8 mouse cellular contexts compared by ENCODE assay signal in the genomic region with DNA sequence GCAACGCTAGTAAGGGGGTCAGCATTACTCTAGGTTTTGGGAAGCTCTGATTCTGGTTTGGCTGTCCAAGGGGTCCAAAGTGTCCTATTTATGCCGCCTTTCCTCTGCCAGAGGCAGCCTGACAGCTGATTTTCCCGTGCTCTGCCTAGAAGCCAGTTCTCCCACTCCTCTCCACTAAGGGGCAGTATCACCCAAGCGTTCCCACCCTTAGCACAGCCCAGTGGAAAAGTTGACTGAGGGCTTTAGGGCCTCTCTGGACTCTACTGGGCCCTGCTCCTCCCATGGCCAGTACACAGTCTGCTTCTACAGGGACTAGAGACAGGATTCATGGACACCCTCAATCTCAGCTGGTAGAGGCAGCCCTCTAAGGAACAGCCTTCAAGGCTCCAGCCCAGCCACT. TPM values are rescaled to one million over a fixed set of nuclear protein-coding genes. Genes with fewer than 3 reads are reported as not detected.
DNase-seq lines count a peak whose midpoint lies in the region; ATAC-seq and TF ChIP-seq lines count a peak whose summit lies in the region.

No protein-coding gene starts in this region.

- WGBS in embryonic facial prominence, embryonic 10.5 days: 10% methylated on average over 4 of the region's 4 CpGs
- 4% methylated on average over 4 of the region's 4 CpGs for WGBS in intestine, embryonic 16.5 days
- WGBS in limb, embryonic 14.5 days: 8% methylated on average over 4 of the region's 4 CpGs
- 5% methylated on average over 4 of the region's 4 CpGs for WGBS in midbrain, embryonic 14.5 days

- H3K4me3 ChIP-seq in embryonic facial prominence, embryonic 10.5 days: no peak overlapping the region
- H3K4me3 ChIP-seq in intestine, embryonic 16.5 days (ENCODE audit: low read length): no peak overlapping the region
- no peak overlapping the region for H3K4me3 ChIP-seq in limb, embryonic 14.5 days (replicated peaks; ENCODE audit: low read length)
- H3K4me3 ChIP-seq in midbrain, embryonic 14.5 days (replicated peaks; ENCODE audit: low read depth, low read length): no peak overlapping the region

- peaks cover 23% of the 10 kb centered on the region for H3K27me3 ChIP-seq in embryonic facial prominence, embryonic 10.5 days (replicated peaks; ENCODE audit: low read depth, poor library complexity, severe bottlenecking)
- H3K27me3 ChIP-seq in intestine, embryonic 16.5 days (replicated peaks; ENCODE audit: control insufficient read depth, insufficient read depth, low read length): no peaks in the 10 kb centered on the region
- H3K27me3 ChIP-seq in limb, embryonic 14.5 days (ENCODE audit: control insufficient read depth, insufficient read depth, low read length): no peaks in the 10 kb centered on the region
- no peaks in the 10 kb centered on the region for H3K27me3 ChIP-seq in midbrain, embryonic 14.5 days (ENCODE audit: control insufficient read depth, insufficient read depth, low read length)

- peaks cover 69% of the 10 kb centered on the region for H3K4me1 ChIP-seq in embryonic facial prominence, embryonic 10.5 days
- peaks cover 35% of the 10 kb centered on the region for H3K4me1 ChIP-seq in intestine, embryonic 16.5 days (ENCODE audit: control insufficient read depth, insufficient read depth, low read length)
- peaks cover 13% of the 10 kb centered on the region for H3K4me1 ChIP-seq in limb, embryonic 14.5 days (ENCODE audit: control insufficient read depth, insufficient read depth, low read length)
- peaks cover 27% of the 10 kb centered on the region for H3K4me1 ChIP-seq in midbrain, embryonic 14.5 days (ENCODE audit: control insufficient read depth, insufficient read depth, low read length)

- 0 out of 2 replicates have a peak overlapping the region, but pooled peaks have one; percentile 31 for H3K27ac ChIP-seq in embryonic facial prominence, embryonic 10.5 days (replicated peaks)
- no peak overlapping the region for H3K27ac ChIP-seq in intestine, embryonic 16.5 days (ENCODE audit: low read length)
- no peak overlapping the region for H3K27ac ChIP-seq in limb, embryonic 14.5 days (replicated peaks; ENCODE audit: low read depth, low read length)
- no peak overlapping the region for H3K27ac ChIP-seq in midbrain, embryonic 14.5 days (replicated peaks; ENCODE audit: low read depth, low read length)

- peak; percentile 76 for DNase-seq in 416B (ENCODE audit: low read depth)
- DNase-seq in adrenal gland, adult 2 months: peak; percentile 61
- DNase-seq in embryonic facial prominence, embryonic 10.5 days (ENCODE audit: low spot score): peak; percentile 78
- peak; percentile 74 to 86 for DNase-seq in heart, adult 18-20 months
- DNase-seq in limb, embryonic 14.5 days (ENCODE audit: low spot score): peak; percentile 81
- peak; percentile 88 for DNase-seq in midbrain, embryonic 14.5 days
- DNase-seq in spleen, postnatal 36 days (ENCODE audit: low spot score in 2 of 2): peak; percentile 41 to 49

- TF ChIP-seq POLR2A in limb, embryonic 14.5 days (IDR thresholded peaks at IDR 0.05; ENCODE audit: borderline replicate concordance, extremely low read depth, insufficient read depth, insufficient read length): peak; percentile 35; the same call in 1 of the 2 replicates

- H3K9ac ChIP-seq in intestine, embryonic 16.5 days (ENCODE audit: low read depth, low read length): peak overlapping the region; percentile 17; the same call in 1 of the 2 replicates
- H3K9ac ChIP-seq in limb, embryonic 14.5 days (ENCODE audit: low read depth, low read length, severe bottlenecking): no peak overlapping the region
- H3K9ac ChIP-seq in midbrain, embryonic 14.5 days (replicated peaks; ENCODE audit: low read length): no peak overlapping the region

- H3K4me2 ChIP-seq in intestine, embryonic 16.5 days (ENCODE audit: low read depth, low read length): no peak overlapping the region
- H3K4me2 ChIP-seq in limb, embryonic 14.5 days (replicated peaks; ENCODE audit: low read depth, low read length, severe bottlenecking): no peak overlapping the region
- H3K4me2 ChIP-seq in midbrain, embryonic 14.5 days (ENCODE audit: low read length): no peak overlapping the region

- no peaks in the 10 kb centered on the region for H3K36me3 ChIP-seq in embryonic facial prominence, embryonic 10.5 days (replicated peaks)
- no peaks in the 10 kb centered on the region; the same call in 1 of the 2 replicates for H3K36me3 ChIP-seq in intestine, embryonic 16.5 days (ENCODE audit: control insufficient read depth, insufficient read depth, low read length)
- no peaks in the 10 kb centered on the region for H3K36me3 ChIP-seq in limb, embryonic 14.5 days (ENCODE audit: control insufficient read depth, insufficient read depth, low read length)
- H3K36me3 ChIP-seq in midbrain, embryonic 14.5 days (ENCODE audit: control insufficient read depth, insufficient read depth, low read length): no peaks in the 10 kb centered on the region; the same call in 1 of the 2 replicates

- peak; percentile 72 for ATAC-seq in intestine, embryonic 16.5 days
- ATAC-seq in limb, embryonic 14.5 days (ENCODE audit: low FRiP score, low read depth): peak; percentile 83
- ATAC-seq in midbrain, embryonic 14.5 days (ENCODE audit: low FRiP score, low TSS enrichment): peak; percentile 70; the same call in 1 of the 2 replicates

- no peaks in the 10 kb centered on the region for H3K9me3 ChIP-seq in embryonic facial prominence, embryonic 10.5 days
- no peaks in the 10 kb centered on the region for H3K9me3 ChIP-seq in intestine, embryonic 16.5 days (ENCODE audit: control insufficient read depth, low read length)
- no peaks in the 10 kb centered on the region for H3K9me3 ChIP-seq in limb, embryonic 14.5 days (ENCODE audit: control insufficient read depth, low read length)
- no peaks in the 10 kb centered on the region for H3K9me3 ChIP-seq in midbrain, embryonic 14.5 days (ENCODE audit: control insufficient read depth, low read length)

RNA-seq across cellular contexts. Expression of gene 4930404H24Rik, which starts 14.0 kb away (rescaled TPM):
- not detected for total RNA-seq in adrenal gland, adult 2 months (2021)
- not detected in 2 replicates for polyA plus RNA-seq in adrenal gland, adult 2 months (2012; rRNA removed)
- polyA plus RNA-seq in embryonic facial prominence, embryonic 10.5 days (2016; fragmentation: Nextera tagmentation; extraction: Ambion mirVana): not detected in 2 replicates
- not detected for total RNA-seq in heart, adult 18-20 months (2021)
- polyA plus RNA-seq in intestine, embryonic 16.5 days (2015; fragmentation: Nextera tagmentation; extraction: Ambion mirVana): not detected in 2 replicates
- polyA plus RNA-seq in limb, embryonic 14.5 days (2012; rRNA removed): not detected in 2 replicates
- polyA plus RNA-seq in limb, embryonic 14.5 days (2014; fragmentation: Nextera tagmentation; extraction: Ambion mirVana): not detected in 2 replicates
- not detected in 2 replicates for polyA plus RNA-seq in midbrain, embryonic 14.5 days (2014; fragmentation: Nextera tagmentation; extraction: Ambion mirVana)

RNA-seq across cellular contexts. Expression of gene Nol4l, which starts 51.2 kb away (rescaled TPM):
- 10 to 100 TPM; 11.5 to 16.4 TPM for total RNA-seq in adrenal gland, adult 2 months (2021)
- 6.5 and 9.2 TPM in 2 replicates for polyA plus RNA-seq in adrenal gland, adult 2 months (2012; rRNA removed)
- polyA plus RNA-seq in embryonic facial prominence, embryonic 10.5 days (2016; fragmentation: Nextera tagmentation; extraction: Ambion mirVana): 23.5 and 23.7 TPM in 2 replicates
- total RNA-seq in heart, adult 18-20 months (2021): 1 to 10 TPM; 3.3 to 3.8 TPM
- polyA plus RNA-seq in intestine, embryonic 16.5 days (2015; fragmentation: Nextera tagmentation; extraction: Ambion mirVana): 28.6 and 34.2 TPM in 2 replicates
- polyA plus RNA-seq in limb, embryonic 14.5 days (2012; rRNA removed): 19.5 and 24.5 TPM in 2 replicates
- 10.1 and 11.9 TPM in 2 replicates for polyA plus RNA-seq in limb, embryonic 14.5 days (2014; fragmentation: Nextera tagmentation; extraction: Ambion mirVana)
- polyA plus RNA-seq in midbrain, embryonic 14.5 days (2014; fragmentation: Nextera tagmentation; extraction: Ambion mirVana): 44.8 and 51.7 TPM in 2 replicates
